Mouse (Mus musculus) spleen, adult 2 months (tissue): ENCODE measurements at regions not wholly inside any gene's neighbourhood (a gene's known extent, or its start where the extent isn't known, plus 50 kb on each side); places are given as distances from the start of the nearest gene placed in this dataset.

Source experiments
- CTCF ChIP-seq: fragments of 200-500 bp; IDR thresholded peaks from 2 replicates; pipeline ENCODE4 v1.5.1; 2011; ENCODE audit warnings: mild to moderate bottlenecking, inconsistent platforms; ENCODE audit not compliant: insufficient read depth, insufficient read length, insufficient replicate concordance; ENCODE audit errors: extremely low read depth
- POLR2A ChIP-seq: fragments of 200-500 bp; IDR thresholded peaks from 2 replicates; pipeline ENCODE4 v1.6.1; 2011; ENCODE audit warnings: low read depth, low read length, inconsistent platforms

- TF ChIP-seq CTCF: no peak
- no peak for TF ChIP-seq POLR2A
Measured at GRCm38 (mm10) chr4:131695941-131696912, 141.9 kb downstream of the Ptpru start.
